Mouse (Mus musculus): ENCODE data around the gene Plscr2. TPM values are rescaled to one million over a fixed set of nuclear protein-coding genes. Genes with fewer than 3 reads are reported as not detected.

Plscr2 gene
- 1 to 10 TPM in 3 of 4 experiments, under 1 TPM in 1; 0.97 to 1.7 (median 1.4) TPM for total RNA-seq (2022)

- peak in 1 of 2 experiments; percentile 3 for DNase-seq (ENCODE audit: low spot score in 2 of 2)
Observed at GRCm38 (mm10) chr9:92275486-92276207, at the start of gene Plscr2. Gene Plscr2 (plus strand): TSS chr9:92275602.

- no peak for DNase-seq (ENCODE audit: low spot score in 2 of 2)
Observed at GRCm38 (mm10) chr9:92226127-92226655, 49.2 kb upstream of the Plscr2 start.

- DNase-seq (ENCODE audit: low spot score in 2 of 2) = no peak
Observed at GRCm38 (mm10) chr9:92226795-92227194, 48.6 kb upstream of the Plscr2 start.

- DNase-seq (ENCODE audit: low spot score in 2 of 2) = no peak
Observed at GRCm38 (mm10) chr9:92228867-92229832, 46.3 kb upstream of the Plscr2 start.

GRCm38 (mm10) chr9:92229833-92230205 lies 45.6 kb upstream of the Plscr2 start:
- DNase-seq (ENCODE audit: low spot score in 2 of 2) = no peak

- no peak for DNase-seq (ENCODE audit: low spot score in 2 of 2)
Observed at GRCm38 (mm10) chr9:92234901-92235458, 40.4 kb upstream of the Plscr2 start.

GRCm38 (mm10) chr9:92248773-92249446 lies 26.5 kb upstream of the Plscr2 start:
- no peak for DNase-seq (ENCODE audit: low spot score in 2 of 2)

- DNase-seq (ENCODE audit: low spot score in 2 of 2) = no peak
Observed at GRCm38 (mm10) chr9:92249447-92249852, 26.0 kb upstream of the Plscr2 start, which contains the start of gene Plscr1. Gene Plscr1 (plus strand): TSS chr9:92249750.

- peak; percentile 63 to 70 for DNase-seq (ENCODE audit: low spot score in 2 of 2)
Observed at GRCm38 (mm10) chr9:92249987-92250772, 25.2 kb upstream of the Plscr2 start.

GRCm38 (mm10) chr9:92252718-92253117 lies 22.7 kb upstream of the Plscr2 start:
- DNase-seq (ENCODE audit: low spot score in 2 of 2) = no peak

GRCm38 (mm10) chr9:92253585-92254321 lies 21.6 kb upstream of the Plscr2 start:
- DNase-seq (ENCODE audit: low spot score in 2 of 2) = no peak

GRCm38 (mm10) chr9:92260481-92261159 lies 14.8 kb upstream of the Plscr2 start:
- no peak for DNase-seq (ENCODE audit: low spot score in 2 of 2)

GRCm38 (mm10) chr9:92265719-92266118 lies 9.7 kb upstream of the Plscr2 start:
- no peak for DNase-seq (ENCODE audit: low spot score in 2 of 2)

- DNase-seq (ENCODE audit: low spot score in 2 of 2) = no peak
Observed at GRCm38 (mm10) chr9:92266558-92267171, 8.7 kb upstream of the Plscr2 start.

- DNase-seq (ENCODE audit: low spot score in 2 of 2) = no peak
Observed at GRCm38 (mm10) chr9:92267732-92268131, 7.7 kb upstream of the Plscr2 start.

GRCm38 (mm10) chr9:92269829-92270404 lies 5.5 kb upstream of the Plscr2 start:
- no peak for DNase-seq (ENCODE audit: low spot score in 2 of 2)

- peak; percentile 50 to 69 for DNase-seq (ENCODE audit: low spot score in 2 of 2)
Observed at GRCm38 (mm10) chr9:92270927-92271326, 4.5 kb upstream of the Plscr2 start.

- no peak for DNase-seq (ENCODE audit: low spot score in 2 of 2)
Observed at GRCm38 (mm10) chr9:92272650-92273049, 2.8 kb upstream of the Plscr2 start.
